Mouse (Mus musculus): ENCODE measurements around the gene BC051019.

The BC051019 gene

GRCm38 (mm10) chr7:109662626-109663025 is 61.0 kb downstream of the BC051019 start:
- no peak for DNase-seq (ENCODE audit: low read depth in 2 of 2, low spot score in 2 of 2)

Data from CD8-positive naive resting alpha-beta T cell, adult 2 months (primary cell).